Mouse (Mus musculus): ENCODE data around the gene Trex1. TPM values are rescaled to one million over a fixed set of nuclear protein-coding genes. Genes with fewer than 3 reads are reported as not detected.
A peak's percentile ranks its signal among the peaks of the same experiment; 100 is the strongest.

The Trex1 gene
- polyA plus RNA-seq, 1 experiment from 2014 or later = 13.3 TPM

DNA sequence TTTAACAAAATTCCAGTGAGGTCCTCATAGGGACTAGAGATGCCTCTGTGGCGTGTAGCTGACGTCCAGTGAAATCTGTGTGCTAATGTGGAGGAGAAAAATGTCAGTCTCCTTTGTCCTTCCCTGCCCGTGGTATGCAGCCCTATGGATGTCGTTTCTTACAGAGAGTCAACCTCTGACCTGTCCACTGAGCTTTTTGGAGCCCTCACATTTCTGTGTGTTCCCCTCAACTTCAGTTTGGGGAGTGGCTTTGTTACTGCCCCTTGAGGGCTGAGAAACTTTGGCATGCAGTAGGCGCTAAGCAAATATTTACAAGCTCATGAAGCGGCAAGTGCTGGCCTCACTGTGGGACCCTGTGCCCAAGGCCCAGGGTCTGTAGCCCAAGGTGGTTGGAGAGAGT, 37.8 kb upstream of the Trex1 start:
- 16% methylated on average over 6 of the region's 6 CpGs for WGBS
- H3K4me2 ChIP-seq (replicated peaks; ENCODE audit: low read depth) = peak overlapping the region; percentile 84
- peaks cover 20% of the 10 kb centered on the region for H3K4me1 ChIP-seq (replicated peaks; ENCODE audit: control insufficient read depth, insufficient read depth)
- TF ChIP-seq EP300 (optimal IDR thresholded peaks at IDR 0.05) (no peak), CTCF (IDR thresholded peaks at IDR 0.05; ENCODE audit: low read depth) (no peak)
- no peaks in the 10 kb centered on the region for H3K36me3 ChIP-seq (ENCODE audit: control insufficient read depth, insufficient read depth, low read length)
- H3K27me3 ChIP-seq (ENCODE audit: control insufficient read depth, insufficient read depth, low read length) = no peaks in the 10 kb centered on the region
- peak overlapping the region; percentile 27; the same call in 1 of the 2 replicates for H3K9ac ChIP-seq (ENCODE audit: low read length)
- H3K27ac ChIP-seq (replicated peaks) = peak overlapping the region; percentile 96
- ATAC-seq (ENCODE audit: low FRiP score, low TSS enrichment) = no peak
- DNase-seq (ENCODE audit: low spot score) = no peak
- H3K4me3 ChIP-seq (ENCODE audit: low read depth, low read length) = peak overlapping the region; percentile 69
- H3K9me3 ChIP-seq (ENCODE audit: control insufficient read depth, low read length) = no peaks in the 10 kb centered on the region

DNA sequence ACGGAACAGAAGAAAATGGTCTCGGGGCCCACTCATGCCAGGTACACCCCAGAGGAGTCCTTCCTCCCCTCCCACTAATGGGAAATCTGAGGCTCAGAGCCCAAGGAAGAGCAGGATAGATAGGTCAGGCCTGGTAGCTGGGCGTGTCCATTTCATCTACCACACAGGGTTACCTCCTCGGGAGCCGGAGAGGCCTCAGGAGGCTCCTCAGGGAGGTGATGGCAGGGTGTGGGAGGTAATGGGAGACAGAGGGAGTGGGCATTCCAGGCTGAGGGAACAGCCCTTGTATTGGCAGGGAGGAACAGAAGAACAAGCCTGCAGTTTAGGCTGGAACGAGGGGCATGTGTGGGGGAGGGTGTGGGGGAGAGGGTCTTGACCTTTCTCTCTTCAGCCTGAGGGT, 37.3 kb upstream of the Trex1 start:
- no peak for ATAC-seq (ENCODE audit: low FRiP score, low TSS enrichment)
- Histone ChIP-seq H3K27me3 (ENCODE audit: control insufficient read depth, insufficient read depth, low read length) (no peaks in the 10 kb centered on the region), H3K4me1 (replicated peaks; ENCODE audit: control insufficient read depth, insufficient read depth) (peaks cover 20% of the 10 kb centered on the region), H3K4me3 (ENCODE audit: low read depth, low read length) (peak overlapping the region; percentile 69), H3K27ac (replicated peaks) (peak overlapping the region; percentile 96), H3K4me2 (replicated peaks; ENCODE audit: low read depth) (peak overlapping the region; percentile 84), H3K9me3 (ENCODE audit: control insufficient read depth, low read length) (no peaks in the 10 kb centered on the region), H3K36me3 (ENCODE audit: control insufficient read depth, insufficient read depth, low read length) (no peaks in the 10 kb centered on the region), H3K9ac (ENCODE audit: low read length) (peak overlapping the region; percentile 85; the same call in 1 of the 2 replicates)
- peak; percentile 34 for DNase-seq (ENCODE audit: low spot score)
- 30% methylated on average over 6 of the region's 6 CpGs for WGBS
- no peak for TF ChIP-seq EP300 (optimal IDR thresholded peaks at IDR 0.05)
- no peak for TF ChIP-seq CTCF (IDR thresholded peaks at IDR 0.05; ENCODE audit: low read depth)

DNA sequence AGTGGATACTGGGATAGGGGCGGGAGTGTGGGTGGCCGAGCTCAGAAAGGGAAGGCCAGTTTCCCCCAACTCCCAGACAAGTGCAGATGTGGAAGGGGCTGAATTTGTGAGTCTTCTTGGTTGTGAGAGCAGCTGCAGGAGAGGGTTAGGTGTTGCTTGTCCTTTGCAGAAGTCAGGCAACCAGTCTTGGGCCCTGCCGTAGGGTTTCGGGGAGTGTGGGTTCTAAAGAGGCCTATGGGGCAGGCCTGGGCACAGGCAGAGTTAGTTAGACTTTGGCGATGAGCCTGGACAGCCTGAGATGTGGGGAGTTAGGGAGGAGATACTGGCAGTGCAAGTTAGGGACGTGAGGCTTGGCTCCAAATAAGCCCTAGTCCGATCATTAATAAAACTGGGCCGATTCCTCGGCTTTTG, 36.7 kb upstream of the Trex1 start:
- TF ChIP-seq EP300 (optimal IDR thresholded peaks at IDR 0.05) = no peak
- no peak for TF ChIP-seq CTCF (IDR thresholded peaks at IDR 0.05; ENCODE audit: low read depth)
- WGBS = 16% methylated on average over 9 of the region's 9 CpGs
- H3K4me2 ChIP-seq (replicated peaks; ENCODE audit: low read depth) = peak overlapping the region; percentile 84
- peak overlapping the region; percentile 69 for H3K4me3 ChIP-seq (ENCODE audit: low read depth, low read length)
- no peaks in the 10 kb centered on the region for H3K27me3 ChIP-seq (ENCODE audit: control insufficient read depth, insufficient read depth, low read length)
- DNase-seq (ENCODE audit: low spot score) (no peak), ATAC-seq (ENCODE audit: low FRiP score, low TSS enrichment) (no peak)
- H3K36me3 ChIP-seq (ENCODE audit: control insufficient read depth, insufficient read depth, low read length) = no peaks in the 10 kb centered on the region
- H3K9ac ChIP-seq (ENCODE audit: low read length) = peak overlapping the region; percentile 85
- peak overlapping the region; percentile 96 for H3K27ac ChIP-seq (replicated peaks)
- peaks cover 20% of the 10 kb centered on the region for H3K4me1 ChIP-seq (replicated peaks; ENCODE audit: control insufficient read depth, insufficient read depth)
- no peaks in the 10 kb centered on the region for H3K9me3 ChIP-seq (ENCODE audit: control insufficient read depth, low read length)

DNA sequence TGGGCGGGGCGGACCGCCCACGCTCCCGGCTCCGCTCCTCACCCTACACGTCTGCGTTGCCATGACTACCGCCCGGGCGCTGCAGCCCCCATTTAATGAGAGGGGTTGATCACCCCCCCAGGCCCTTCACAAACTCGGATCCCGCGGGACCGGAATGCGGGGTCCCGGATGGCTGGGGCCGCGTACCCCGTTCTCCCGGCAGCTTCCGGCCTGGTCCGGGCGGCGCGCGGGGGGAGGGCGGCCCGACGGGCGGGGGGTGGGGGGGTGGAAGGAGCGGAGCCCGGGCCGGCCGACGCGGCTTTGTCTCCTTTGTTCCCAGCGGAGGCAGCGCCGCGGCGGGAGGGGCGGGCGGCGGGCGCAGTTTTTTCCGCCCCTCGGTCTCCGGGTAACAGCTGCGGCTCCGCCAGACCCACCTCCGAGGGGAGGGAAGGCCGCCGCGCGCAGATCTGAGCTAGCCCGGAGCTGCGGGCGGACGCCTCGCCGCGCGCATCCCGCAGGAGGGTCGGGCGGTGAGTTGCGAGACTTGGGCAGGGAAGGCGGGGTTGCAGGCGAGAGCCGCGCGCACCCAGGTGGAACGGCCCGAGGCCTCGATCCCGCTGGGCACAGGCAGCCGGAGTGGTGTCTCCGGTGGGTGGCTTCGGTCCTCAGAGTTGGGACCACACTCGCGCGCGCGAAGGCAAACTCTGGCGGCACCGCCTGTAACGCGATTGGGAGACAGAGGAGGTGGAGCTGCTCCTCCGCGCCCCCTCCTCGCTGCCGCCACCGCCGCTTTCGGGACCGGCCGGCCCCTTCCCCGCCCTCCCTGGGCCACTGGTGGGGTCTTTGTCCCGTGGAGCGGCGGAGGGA, 35.8 kb upstream of the Trex1 start, which contains the start of gene Plxnb1:
Gene Plxnb1 (plus strand): TSS at position 253 of the 846 bp plus-strand sequence.
- H3K4me1 ChIP-seq (replicated peaks; ENCODE audit: control insufficient read depth, insufficient read depth) = peaks cover 20% of the 10 kb centered on the region
- no peaks in the 10 kb centered on the region for H3K9me3 ChIP-seq (ENCODE audit: control insufficient read depth, low read length)
- H3K4me3 ChIP-seq (ENCODE audit: low read depth, low read length) = peak within 1 kb of the TSS; percentile 69
- DNase-seq (ENCODE audit: low spot score) (peak; percentile 77), ATAC-seq (ENCODE audit: low FRiP score, low TSS enrichment) (peak; percentile 58)
- no peak for TF ChIP-seq CTCF (IDR thresholded peaks at IDR 0.05; ENCODE audit: low read depth)
- no peak for TF ChIP-seq EP300 (optimal IDR thresholded peaks at IDR 0.05)
- H3K27me3 ChIP-seq (ENCODE audit: control insufficient read depth, insufficient read depth, low read length) = no peaks in the 10 kb centered on the region
- H3K36me3 ChIP-seq (ENCODE audit: control insufficient read depth, insufficient read depth, low read length) = no peaks in the 10 kb centered on the region
- under 1% methylated on average over 92 of the region's 102 CpGs for WGBS
- peak within 1 kb of the TSS; percentile 96 for H3K27ac ChIP-seq (replicated peaks)
- H3K9ac ChIP-seq (ENCODE audit: low read length) = peak within 1 kb of the TSS; percentile 85
- peak within 1 kb of the TSS; percentile 84 for H3K4me2 ChIP-seq (replicated peaks; ENCODE audit: low read depth)

DNA sequence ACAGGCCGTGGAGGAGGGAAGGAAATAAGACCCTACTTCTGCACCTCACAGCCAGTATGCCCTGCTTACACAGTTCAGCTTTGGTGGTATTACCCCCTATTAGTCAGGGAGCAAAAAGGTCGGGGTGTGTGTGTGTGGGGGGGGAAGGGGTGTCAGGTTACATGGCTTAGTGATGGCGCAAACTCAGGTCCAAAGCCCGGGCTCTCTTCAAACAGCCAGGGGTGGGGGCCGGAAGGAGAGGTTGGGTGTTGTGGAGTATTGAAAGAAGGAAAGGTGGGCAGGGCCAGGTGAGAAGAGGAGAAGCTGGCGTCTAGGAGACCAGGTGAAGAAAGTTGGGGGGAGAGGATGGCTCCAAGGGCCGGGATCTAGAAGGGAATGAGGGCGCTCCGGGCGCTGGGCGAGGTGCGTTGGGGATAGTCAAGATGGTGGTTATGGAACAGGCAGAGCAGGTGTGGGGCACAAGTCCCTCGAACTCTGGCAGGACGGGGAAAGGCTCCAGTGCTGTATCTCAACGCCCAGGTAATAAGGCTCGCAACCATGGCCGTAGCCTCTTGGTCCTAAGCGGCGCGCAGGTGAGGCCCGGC, 35.1 kb upstream of the Trex1 start:
- Histone ChIP-seq H3K9ac (ENCODE audit: low read length) (peak overlapping the region; percentile 85), H3K4me1 (replicated peaks; ENCODE audit: control insufficient read depth, insufficient read depth) (peaks cover 20% of the 10 kb centered on the region), H3K36me3 (ENCODE audit: control insufficient read depth, insufficient read depth, low read length) (no peaks in the 10 kb centered on the region), H3K9me3 (ENCODE audit: control insufficient read depth, low read length) (no peaks in the 10 kb centered on the region), H3K4me3 (ENCODE audit: low read depth, low read length) (peak overlapping the region; percentile 69), H3K4me2 (replicated peaks; ENCODE audit: low read depth) (peak overlapping the region; percentile 84), H3K27ac (replicated peaks) (peak overlapping the region; percentile 96), H3K27me3 (ENCODE audit: control insufficient read depth, insufficient read depth, low read length) (no peaks in the 10 kb centered on the region)
- peak; percentile 49 for ATAC-seq (ENCODE audit: low FRiP score, low TSS enrichment)
- 5% methylated on average over 21 of the region's 21 CpGs for WGBS
- no peak for TF ChIP-seq CTCF (IDR thresholded peaks at IDR 0.05; ENCODE audit: low read depth)
- peak; percentile 48 for TF ChIP-seq EP300 (optimal IDR thresholded peaks at IDR 0.05)
- peak; percentile 81 for DNase-seq (ENCODE audit: low spot score)

Measured in stomach, postnatal 0 days (tissue).